Mouse (Mus musculus) CD8-positive naive resting alpha-beta T cell, adult 2 months (primary cell): ENCODE data around the gene Abat.

Source experiments
- DNase-seq, 2 experiments: peaks; one replicate each; pipeline ENCODE4 v3.0.0; 2022; ENCODE audit warnings: low read depth in 2 of 2, low spot score in 2 of 2

Gene Abat

GRCm38 (mm10) chr16:8630419-8630818, 117.2 kb downstream of the Abat start:
- no peak for DNase-seq

- peak; percentile 14 to 32 for DNase-seq
These were observed 118.2 kb downstream of the Abat start for GRCm38 (mm10) chr16:8631428-8631827.

- no peak for DNase-seq
These were observed 123.6 kb downstream of the Abat start for GRCm38 (mm10) chr16:8636867-8637216.

DNA sequence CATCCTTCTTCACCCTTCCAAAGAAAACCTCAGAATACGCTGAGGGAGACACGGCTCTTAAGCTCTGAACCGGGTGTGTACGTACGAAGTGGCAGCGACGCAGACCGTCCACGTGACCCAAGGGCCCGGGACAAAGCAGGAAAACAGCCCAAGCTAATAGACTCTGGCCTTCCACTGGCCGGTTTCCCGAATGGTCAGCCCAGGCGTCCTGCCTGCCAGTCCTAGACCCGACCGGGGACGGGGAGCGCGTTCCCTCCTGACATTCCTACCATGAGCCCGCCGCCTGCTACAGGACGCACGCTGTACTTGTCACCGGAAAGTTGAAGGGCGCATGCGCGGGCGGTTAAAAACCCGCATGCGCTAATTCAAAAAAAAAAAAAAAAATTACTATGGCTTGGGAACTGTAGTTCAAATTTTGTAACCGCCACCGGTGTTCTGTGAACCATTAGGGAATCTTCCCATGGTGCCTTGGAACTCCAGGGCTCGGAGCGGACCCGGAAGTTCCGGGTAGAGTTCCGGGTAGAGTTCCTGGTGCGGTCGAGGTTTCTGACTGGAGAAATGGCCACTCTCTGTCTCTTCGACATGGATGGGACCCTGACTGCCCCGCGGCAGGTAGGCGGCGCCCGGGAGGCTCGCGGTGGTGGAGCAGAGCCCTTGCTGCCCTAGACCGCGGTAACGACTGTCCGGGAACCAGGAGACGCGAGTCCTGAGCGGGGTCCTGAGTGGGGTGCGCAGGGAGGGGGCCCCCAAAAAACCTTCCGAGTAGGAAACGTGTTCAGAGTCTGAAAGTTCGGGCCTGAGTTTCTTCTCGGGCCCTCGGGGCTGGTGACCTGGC, 124.2 kb downstream of the Abat start, which contains the start of the genes Pmm2 and Tmem186:
Gene Pmm2 (plus strand): TSS at position 458 of the 835 bp plus-strand sequence.
Gene Tmem186 (minus strand): TSS at position 496 of the 835 bp plus-strand sequence.
- peak; percentile 67 to 76 for DNase-seq

DNA sequence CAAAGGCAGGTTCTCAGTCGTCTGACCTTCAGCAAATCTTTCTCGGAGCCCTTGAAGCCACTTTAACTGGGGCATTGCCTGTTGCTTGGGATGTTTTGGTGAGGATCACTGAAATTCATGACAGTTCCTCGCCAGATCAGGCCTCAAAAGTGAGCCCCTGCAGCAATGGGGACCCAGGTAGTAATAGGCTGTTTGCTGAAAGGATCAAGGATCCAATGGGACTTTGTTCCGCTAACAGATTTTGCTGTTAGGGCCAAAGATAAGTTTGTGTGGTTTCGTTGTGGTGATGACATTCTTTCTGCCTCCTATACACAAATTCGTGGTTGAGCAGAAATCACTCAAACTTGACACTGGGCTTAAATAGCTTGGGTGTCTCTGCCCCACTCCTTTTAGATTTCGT, 124.9 kb downstream of the Abat start:
- no peak for DNase-seq

DNA sequence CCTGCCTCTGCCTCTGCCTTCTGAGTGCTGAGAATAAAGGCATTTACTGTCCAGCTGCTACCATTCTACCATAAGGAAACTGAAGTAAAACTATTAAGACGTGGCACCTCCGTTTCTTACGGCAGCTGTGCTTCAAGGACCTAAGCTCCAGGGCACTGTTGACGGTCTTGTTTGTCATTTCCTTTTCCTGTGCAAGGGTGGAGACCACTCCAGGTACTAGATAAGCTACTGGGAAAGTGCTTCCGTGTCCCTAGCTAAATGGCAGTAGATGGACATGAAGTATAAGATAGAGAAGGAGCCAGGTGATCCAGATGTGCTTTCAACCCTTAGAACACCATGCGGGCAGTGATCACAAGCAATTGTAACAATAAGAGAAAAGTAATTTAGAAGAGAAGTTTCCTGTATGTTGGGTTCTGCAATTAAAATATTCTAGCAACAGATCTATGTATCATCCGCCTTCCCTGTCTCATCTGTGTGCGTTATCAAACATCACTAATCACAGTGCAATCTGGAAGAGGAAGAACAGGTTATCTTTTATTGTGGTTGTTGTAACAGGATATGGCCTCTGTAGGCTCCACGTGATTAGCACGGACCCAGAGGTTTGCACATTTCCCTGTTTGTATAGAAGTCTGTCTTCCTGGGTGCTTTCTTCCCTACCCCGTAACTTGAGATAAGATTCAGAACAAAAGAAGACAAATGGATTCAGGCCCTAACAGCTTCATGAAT, 126.4 kb downstream of the Abat start:
- DNase-seq: peak in 1 of 2 experiments; percentile 7

- DNase-seq: peak in 1 of 2 experiments; percentile 42
These were observed 130.6 kb downstream of the Abat start for GRCm38 (mm10) chr16:8643855-8644254.

DNA sequence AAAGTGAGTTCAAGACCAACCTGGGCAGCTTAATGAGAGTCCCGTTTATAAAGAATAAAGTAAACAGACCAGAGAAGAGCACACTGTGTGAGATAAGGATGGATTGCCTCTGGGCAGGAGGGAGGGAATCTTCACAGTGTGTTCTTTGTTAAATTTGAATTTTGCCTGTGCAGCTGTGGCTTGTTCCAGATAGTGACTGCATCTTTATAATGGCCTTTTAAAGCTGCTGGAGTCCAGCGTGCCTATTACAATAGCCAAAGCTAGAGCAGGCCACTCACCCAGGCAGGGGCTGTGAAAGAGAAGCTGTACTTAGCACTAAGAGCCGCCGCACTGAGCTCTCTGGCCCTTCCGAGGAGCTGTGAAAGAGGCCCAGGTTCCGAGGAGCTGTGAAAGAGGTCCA, 132.3 kb downstream of the Abat start:
- no peak for DNase-seq

- no peak for DNase-seq
These were observed 136.8 kb downstream of the Abat start for GRCm38 (mm10) chr16:8650007-8650406.

GRCm38 (mm10) chr16:8655108-8655507, 141.9 kb downstream of the Abat start:
- DNase-seq: no peak

- DNase-seq: no peak
These were observed 142.4 kb downstream of the Abat start for GRCm38 (mm10) chr16:8655599-8655998.

DNA sequence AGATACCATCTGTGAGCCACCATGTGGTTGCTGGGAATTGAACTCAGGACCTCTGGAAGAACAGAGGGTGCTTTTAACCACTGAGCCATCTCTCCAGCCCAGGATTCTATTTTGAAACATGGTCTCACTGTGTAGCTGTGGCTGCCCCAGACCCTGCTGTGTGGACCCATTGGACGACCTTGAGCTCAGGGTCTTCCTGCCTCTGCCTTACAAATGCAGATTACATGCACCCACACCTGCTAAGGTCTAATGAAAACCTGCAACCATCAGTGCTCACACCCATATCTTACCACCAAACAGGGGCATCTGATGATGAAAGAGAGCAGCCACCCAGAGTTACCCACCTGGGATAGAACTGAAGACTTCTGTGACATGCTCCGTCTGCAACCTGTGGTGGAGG, 143.0 kb downstream of the Abat start:
- DNase-seq: no peak

GRCm38 (mm10) chr16:8658349-8658748, 145.1 kb downstream of the Abat start:
- no peak for DNase-seq

GRCm38 (mm10) chr16:8658764-8659163, 145.5 kb downstream of the Abat start:
- no peak for DNase-seq

DNA sequence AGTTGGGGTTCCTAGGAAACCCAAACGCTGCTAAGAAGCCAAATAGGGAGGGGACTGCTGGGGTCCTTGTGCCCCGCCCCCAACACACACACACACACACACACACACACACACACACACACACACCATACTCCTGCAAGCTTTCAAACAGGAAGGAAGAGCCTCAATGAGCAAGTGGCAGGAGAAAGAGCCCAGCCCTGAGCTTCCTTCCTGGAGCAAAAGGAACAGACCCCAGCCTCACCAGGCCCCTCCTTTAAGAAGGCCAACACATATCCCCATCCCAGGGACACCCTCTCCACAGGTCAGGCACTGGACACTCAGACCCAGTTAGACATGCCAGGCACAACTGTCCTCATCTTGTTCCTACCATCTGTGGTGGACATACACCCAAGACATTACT, 149.8 kb downstream of the Abat start:
- DNase-seq: no peak

DNA sequence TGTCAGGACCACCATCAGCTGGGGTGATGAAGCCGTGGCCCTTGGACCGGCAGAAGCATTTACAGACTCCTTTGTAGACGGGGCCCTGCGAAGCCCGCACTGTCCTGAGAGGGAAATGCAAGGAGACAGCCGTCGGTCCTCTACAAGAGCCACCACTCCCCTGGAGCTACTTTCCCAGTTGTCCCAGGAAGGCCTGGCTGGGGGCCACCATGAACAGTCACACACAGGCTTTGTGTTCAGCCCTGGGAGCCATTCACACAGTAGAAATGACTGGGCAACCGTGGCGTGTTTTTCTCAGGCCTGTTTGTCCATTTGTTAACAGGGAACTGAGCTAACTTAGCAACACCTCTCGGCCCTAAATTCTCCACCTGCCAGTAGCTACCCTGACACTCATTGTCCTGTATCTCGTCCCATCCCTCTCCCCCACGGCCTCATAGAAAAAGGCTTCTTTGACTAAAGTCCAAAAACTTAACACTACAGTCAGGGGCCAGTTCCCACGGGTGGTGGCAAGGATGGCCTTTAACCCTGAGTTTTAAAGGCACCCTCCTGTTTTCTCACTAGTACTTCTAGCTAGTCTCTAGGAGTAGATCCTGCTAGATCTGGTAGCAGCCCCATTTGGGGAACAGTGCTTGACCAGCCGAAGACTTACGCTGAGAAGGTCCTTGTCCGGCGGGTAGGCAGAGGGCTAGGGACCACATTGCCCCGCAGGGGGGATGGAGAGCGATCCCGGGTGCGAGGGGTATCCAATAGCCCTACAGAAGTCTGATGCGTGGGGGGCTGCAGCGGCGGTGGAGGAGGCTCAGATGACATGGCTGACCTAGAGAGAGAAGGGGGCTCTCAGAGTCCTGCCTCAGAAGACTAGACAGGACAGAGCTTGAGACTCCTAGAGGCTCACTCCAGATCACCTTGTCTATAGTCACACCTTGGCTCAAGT, 150.6 kb downstream of the Abat start:
- no peak for DNase-seq

DNA sequence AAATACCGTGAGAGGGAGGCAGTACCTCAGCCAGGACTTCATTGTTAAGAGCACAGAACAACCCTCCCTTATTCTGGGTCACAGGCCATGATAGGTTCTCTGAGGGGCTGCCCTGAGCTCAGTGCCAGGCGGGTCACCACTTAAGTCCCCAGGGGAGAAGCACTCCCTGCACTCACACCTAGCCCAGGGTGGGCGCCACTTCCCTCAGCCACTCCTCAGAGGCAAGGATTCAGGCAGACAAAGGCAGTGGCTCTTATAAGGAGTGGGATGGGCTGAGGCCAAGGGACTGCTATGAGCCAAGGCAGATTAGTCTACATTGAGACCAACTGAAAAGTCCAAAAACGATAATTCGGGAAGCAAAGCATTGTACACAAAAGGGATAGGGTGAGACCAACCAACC, 152.1 kb downstream of the Abat start:
- DNase-seq: no peak

- no peak for DNase-seq
These were observed 153.2 kb downstream of the Abat start for GRCm38 (mm10) chr16:8666452-8666851.

DNA sequence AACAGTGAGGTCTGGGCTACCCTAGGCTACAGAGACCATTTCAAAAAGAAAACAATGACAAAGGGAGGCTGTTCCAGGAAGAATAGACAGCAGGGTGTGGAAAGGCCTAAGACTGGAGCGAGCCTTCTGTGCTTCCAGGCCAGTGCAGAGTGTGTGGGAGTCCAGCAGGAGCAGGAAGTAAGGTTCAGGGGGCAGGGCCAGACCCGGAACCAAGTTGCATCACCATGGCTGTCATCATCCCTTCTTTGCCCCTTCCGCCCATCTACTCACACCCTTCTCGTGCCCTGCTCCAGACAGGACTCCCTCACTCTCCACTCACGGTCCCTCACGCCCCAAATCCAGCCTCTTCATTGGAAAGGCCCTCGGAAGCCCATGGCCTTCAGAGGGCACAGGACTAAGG, 154.0 kb downstream of the Abat start:
- no peak for DNase-seq

- no peak for DNase-seq
These were observed 154.6 kb downstream of the Abat start for GRCm38 (mm10) chr16:8667814-8668213.

- DNase-seq: no peak
These were observed 155.2 kb downstream of the Abat start for GRCm38 (mm10) chr16:8668386-8668785.
